Mouse (Mus musculus): ENCODE measurements at regions not wholly inside any gene's neighbourhood (a gene's known extent, or its start where the extent isn't known, plus 50 kb on each side); places are given as distances from the start of the nearest gene placed in this dataset.

DNA sequence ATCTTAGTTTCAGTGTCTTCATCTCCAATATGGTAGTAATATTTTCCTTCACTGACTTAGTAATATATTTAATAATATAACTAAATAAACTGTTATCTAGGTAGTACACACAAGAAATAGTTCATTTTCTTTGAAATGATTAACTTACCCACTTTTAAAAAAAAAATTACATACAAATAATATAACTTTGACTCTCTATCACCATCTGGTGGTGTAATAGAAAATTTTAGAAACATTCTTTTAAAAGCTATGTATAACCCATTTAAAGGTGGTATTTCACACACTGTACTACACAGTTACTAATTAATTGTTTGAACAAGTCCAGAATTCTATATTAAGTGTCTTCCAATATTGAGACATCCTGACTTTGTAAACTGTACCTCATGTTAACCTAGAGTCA, 53.9 kb upstream of the Olfr266 start:
- no peak for DNase-seq (ENCODE audit: low spot score)

GRCm38 (mm10) chr3:106903198-106903597, 77.1 kb upstream of the Olfr266 start:
- DNase-seq (ENCODE audit: low spot score): peak; percentile 5

GRCm38 (mm10) chr3:106906668-106907067, 80.6 kb upstream of the Olfr266 start:
- no peak for DNase-seq (ENCODE audit: low spot score)

- no peak for DNase-seq (ENCODE audit: low spot score)
Measured at GRCm38 (mm10) chr3:106936067-106936466, 99.9 kb upstream of the Kcna3 start.

DNA sequence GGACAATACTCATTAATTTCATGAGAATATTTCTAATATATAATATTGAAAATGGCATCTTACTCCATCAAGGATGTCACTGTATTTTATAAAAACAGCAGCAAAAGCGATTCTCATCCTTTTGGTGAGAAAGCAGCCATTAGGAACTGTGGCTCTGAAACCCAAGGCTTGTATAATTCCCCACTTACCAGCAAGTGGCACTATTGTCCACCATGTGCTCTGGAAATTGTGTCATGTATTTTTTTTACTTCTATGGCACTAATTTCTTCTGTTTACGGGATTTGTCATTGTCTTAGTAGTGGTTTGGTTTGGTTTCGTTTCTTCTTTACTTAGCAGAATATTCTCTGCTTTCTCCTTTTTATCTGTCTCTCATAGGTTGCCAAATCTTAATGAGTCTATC, 95.9 kb upstream of the Kcna3 start:
- DNase-seq (ENCODE audit: low spot score): peak; percentile 7

DNA sequence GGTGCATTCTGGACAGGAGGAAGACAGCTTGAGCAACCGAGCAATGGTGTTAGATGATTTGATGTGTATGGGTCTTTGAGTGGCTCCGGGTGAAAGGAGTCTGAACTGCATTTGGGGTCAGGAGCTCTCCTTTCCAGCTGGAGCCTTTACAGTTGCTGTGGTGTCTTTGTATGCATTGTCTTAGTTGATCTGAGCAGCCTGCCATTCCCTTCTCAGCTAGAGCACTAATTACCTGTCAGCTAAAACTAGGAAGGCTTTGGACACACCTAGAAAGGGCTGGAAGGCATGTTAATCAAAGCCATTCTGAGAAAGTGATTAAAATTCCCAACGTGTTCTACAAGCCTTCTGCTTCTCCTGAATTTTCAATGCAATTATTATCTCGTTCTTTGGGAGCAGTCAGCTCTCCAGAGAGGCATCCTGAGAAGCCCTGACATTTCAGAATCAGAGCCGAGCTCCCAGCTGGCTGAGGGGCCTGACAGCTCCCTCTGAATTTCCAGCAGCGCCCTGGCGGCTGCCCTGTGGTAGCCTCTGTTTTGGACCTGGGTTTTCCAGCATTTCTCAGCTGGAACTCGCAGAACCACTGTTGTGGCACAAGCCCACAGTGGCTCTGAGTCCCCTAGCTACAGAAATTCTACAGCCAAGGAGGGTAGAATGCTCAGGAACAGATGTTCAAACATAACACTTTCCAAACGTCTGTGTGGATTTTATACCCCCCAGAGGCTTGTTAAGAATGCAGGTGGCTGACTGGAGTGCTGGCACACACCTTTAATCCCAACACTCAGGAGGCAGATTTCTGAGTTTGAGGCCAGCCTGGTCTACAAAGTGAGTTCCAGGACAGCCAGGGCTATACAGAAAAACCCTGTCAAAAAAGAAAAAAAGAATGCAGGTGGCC, 80.2 kb upstream of the Kcna3 start:
- peak; percentile 7 for DNase-seq (ENCODE audit: low spot score)

GRCm38 (mm10) chr3:106957162-106957895, 78.6 kb upstream of the Kcna3 start:
- DNase-seq (ENCODE audit: low spot score): no peak

GRCm38 (mm10) chr3:106958194-106958593, 77.8 kb upstream of the Kcna3 start:
- no peak for DNase-seq (ENCODE audit: low spot score)

- DNase-seq (ENCODE audit: low spot score): no peak
Measured at GRCm38 (mm10) chr3:106960596-106960995, 75.4 kb upstream of the Kcna3 start.

DNA sequence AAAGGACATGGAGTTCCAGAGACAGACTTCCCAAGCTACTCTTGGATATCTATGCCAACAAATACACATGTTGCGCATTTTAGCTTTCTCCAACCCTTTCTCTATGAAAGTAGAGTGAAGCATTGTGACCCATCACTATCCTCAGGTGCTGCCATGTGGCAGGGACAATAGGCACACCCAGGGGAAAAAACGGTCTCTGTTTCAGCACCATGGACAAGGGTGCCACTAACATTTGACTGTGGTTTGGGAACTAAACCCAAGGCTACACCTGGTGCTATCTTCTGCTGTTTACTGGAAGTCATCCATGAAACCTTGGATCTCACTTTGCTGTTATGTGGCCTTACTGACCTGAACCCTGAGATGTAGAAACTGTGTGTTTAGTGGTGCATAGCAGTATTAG, 73.5 kb upstream of the Kcna3 start:
- DNase-seq (ENCODE audit: low spot score): no peak

- no peak for DNase-seq (ENCODE audit: low spot score)
Measured at GRCm38 (mm10) chr3:106966198-106966597, 69.8 kb upstream of the Kcna3 start.

DNA sequence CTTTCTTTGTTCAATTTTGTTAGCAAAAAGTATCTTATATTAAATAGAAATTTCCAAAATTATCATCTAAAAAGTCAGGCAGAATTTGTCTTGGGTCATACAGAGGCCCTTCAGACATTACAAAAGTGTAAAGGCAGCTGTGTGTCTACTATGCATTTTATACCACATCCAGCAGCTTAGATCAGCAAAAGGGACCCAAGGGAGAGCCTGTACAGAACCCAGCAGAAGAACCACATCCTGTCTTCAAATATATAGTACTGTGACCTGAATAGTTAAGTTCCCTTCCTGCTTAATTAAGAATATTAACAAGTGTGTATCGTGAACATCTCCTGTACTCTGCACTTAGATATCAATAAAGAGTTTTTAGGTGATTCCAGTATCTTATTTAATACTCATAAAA, 68.5 kb upstream of the Kcna3 start:
- DNase-seq (ENCODE audit: low spot score): no peak

GRCm38 (mm10) chr3:106974114-106974789, 61.7 kb upstream of the Kcna3 start:
- DNase-seq (ENCODE audit: low spot score): no peak

GRCm38 (mm10) chr3:106978728-106979127, 57.2 kb upstream of the Kcna3 start:
- no peak for DNase-seq (ENCODE audit: low spot score)

DNA sequence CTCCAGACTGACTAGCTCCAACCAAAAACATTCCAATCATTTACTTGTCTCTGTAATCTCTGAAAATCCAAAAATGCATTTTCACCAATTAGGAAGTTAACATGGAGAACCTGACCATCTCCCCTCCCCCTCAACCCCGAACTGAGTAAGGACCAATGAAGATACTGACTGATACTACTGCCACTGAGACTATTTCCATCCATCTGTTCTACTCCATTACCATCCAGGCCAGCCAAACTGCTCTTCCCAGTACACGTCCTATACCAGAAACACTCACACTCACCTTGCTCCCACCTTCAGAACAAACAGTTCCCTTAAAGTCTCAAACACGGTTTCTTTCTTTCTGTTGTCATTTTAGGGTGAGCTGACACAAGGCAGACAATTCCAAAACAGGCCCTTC, 55.1 kb upstream of the Kcna3 start:
- no peak for DNase-seq (ENCODE audit: low spot score)

DNA sequence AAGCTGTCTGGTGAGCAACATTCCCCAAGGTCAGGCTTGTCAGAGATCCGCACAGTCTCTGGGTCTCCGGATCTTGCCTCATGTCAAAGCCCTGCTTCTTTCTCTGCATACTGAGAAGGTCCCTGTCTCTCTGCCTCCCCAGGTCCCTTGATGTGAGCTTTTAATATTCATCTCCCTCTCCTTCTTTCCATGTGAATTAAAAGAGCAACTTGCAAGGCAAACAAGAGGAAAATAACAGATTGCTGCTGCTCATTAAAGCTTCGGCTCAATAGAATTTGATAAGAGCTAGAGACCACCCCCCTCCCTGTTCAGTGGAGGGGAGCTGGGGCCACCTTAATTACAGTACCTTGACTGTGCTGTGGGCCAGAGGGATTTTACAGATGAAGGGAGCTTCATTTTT, 54.6 kb upstream of the Kcna3 start:
- no peak for DNase-seq (ENCODE audit: low spot score)

DNA sequence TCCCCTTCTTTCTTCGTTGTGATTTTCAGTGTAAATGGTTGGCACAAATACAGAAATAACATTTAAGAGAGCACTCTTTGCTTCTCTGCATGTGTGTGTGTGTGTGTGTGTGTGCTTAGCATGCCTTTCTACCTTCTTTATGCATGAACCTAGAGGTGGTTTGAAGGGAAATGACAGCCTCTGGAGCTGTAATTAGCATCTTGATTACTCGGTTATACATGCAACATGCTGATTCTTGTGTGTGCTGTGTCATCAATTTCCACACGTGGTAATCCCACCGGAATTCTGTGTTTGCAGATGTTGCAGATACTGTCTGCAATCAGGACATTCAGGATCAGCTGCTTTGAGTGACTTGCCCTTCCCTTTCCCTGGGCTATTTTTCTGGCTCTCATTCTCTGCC, 51.7 kb upstream of the Kcna3 start:
- no peak for DNase-seq (ENCODE audit: low spot score)
